In genomic region chr19:29024391-29024947, GRCm38 (mm10) we compare ENCODE assay signal across 8 mouse cellular contexts. TPM values are rescaled to one million over a fixed set of nuclear protein-coding genes. Genes with fewer than 3 reads are reported as not detected.
DNase-seq lines count a peak whose midpoint lies in the region; TF ChIP-seq lines count a peak whose summit lies in the region.
"Had no signal": no experiment of that assay in that cellular context is flagged by ENCODE, and none has a peak within 500 bp of the region (broad histone marks: within the 10 kb centered on the region; RNA-seq: fewer than 3 reads in every experiment).

No protein-coding gene starts in this region.

- peaks cover 3 to 57% of the 10 kb centered on the region in 2 experiments; a peak in 2 of 4 replicates for H3K4me1 ChIP-seq in CH12.LX (ENCODE audit: control insufficient read depth in 1 of 2, insufficient read depth in 2 of 2)
- H3K4me1 ChIP-seq in heart, embryonic 10.5 days, result peaks cover 9% of the 10 kb centered on the region

- no peak for TF ChIP-seq RAD21 in CH12.LX (IDR thresholded peaks at IDR 0.05; ENCODE audit: low read depth, low read length)

- H3K36me3 ChIP-seq in CH12.LX (replicated peaks in 1 of 2; ENCODE audit: control insufficient read depth in 1 of 2, insufficient read depth in 1 of 2, low read length in 1 of 2), result peaks cover 44 to 86% of the 10 kb centered on the region in 2 experiments
- H3K36me3 ChIP-seq in heart, embryonic 10.5 days, result peaks cover 69% of the 10 kb centered on the region

- H3K9ac ChIP-seq in CH12.LX (ENCODE audit: insufficient read depth, low read depth), result no peak overlapping the region

- H3K9me3 ChIP-seq in CH12.LX (replicated peaks; ENCODE audit: low read length), result no peaks in the 10 kb centered on the region
- H3K9me3 ChIP-seq in heart, embryonic 10.5 days, result no peaks in the 10 kb centered on the region

- TF ChIP-seq POLR2A in CH12.LX (IDR thresholded peaks at IDR 0.05; ENCODE audit: low read depth, low read length), result no peak

- no peak overlapping the region for H3K4me2 ChIP-seq in CH12.LX (ENCODE audit: insufficient read depth, low read depth, poor library complexity, severe bottlenecking)

- TF ChIP-seq CTCF in CH12.LX (conservative IDR thresholded peaks at IDR 0.05 in 1 of 2, IDR thresholded peaks at IDR 0.05 in 1 of 2; ENCODE audit: low read depth in 2 of 2, low read length in 2 of 2), result no peak

- H3K4me3 ChIP-seq in CH12.LX (replicated peaks in 1 of 3; ENCODE audit: low read depth in 2 of 3, low read length in 2 of 3, poor library complexity in 1 of 3), result no peak overlapping the region
- no peak overlapping the region for H3K4me3 ChIP-seq in heart, embryonic 10.5 days

- 66% methylated on average over 11 of the region's 11 CpGs for WGBS in heart, embryonic 10.5 days

- dilution Hi-C loops in CH12.LX (cut with MboI; ENCODE audit: extremely low pct_ligation_motif_present, extremely low pct_unique_long_range_greater_than_20kb, low sequenced_read_pairs), result no loop called here

- no peaks in the 10 kb centered on the region for H3K79me2 ChIP-seq in CH12.LX (replicated peaks; ENCODE audit: control insufficient read depth, extremely low read depth, insufficient read depth, poor library complexity, severe bottlenecking)

- in situ Hi-C loops in CH12.LX (cut with MboI; ENCODE audit: low pct_ligation_motif_present, low pct_unique_long_range_greater_than_20kb, low sequenced_read_pairs), result no loop called here

- peak overlapping the region; percentile 56 for H3K27ac ChIP-seq in CH12.LX (ENCODE audit: insufficient read depth, low read depth)
- 0 out of 2 replicates have a peak overlapping the region, but pooled peaks have one; percentile 10 for H3K27ac ChIP-seq in heart, embryonic 10.5 days

- DNase-seq in CH12.LX (ENCODE audit: extremely low read depth), result peak; percentile 55
- DNase-seq in NIH3T3 (ENCODE audit: low read depth), result peak; percentile 21
- no peak for DNase-seq in heart, embryonic 10.5 days (ENCODE audit: low spot score)
- DNase-seq in left cerebral cortex, adult 8-10 months (ENCODE audit: low spot score in 2 of 2), result peak; percentile 39 to 55
- peak; percentile 49 for DNase-seq in right cerebral cortex, postnatal 14 days
- DNase-seq in spleen, postnatal 4 days (ENCODE audit: low spot score in 2 of 2), result no peak
- no peak for DNase-seq in thymus, postnatal 0 days (ENCODE audit: low spot score)

- TF ChIP-seq EP300 in CH12.LX (IDR thresholded peaks at IDR 0.05; ENCODE audit: low read length), result no peak

- H3K27me3 ChIP-seq in CH12.LX (replicated peaks), result no peaks in the 10 kb centered on the region
- no peaks in the 10 kb centered on the region for H3K27me3 ChIP-seq in heart, embryonic 10.5 days (ENCODE audit: insufficient read depth, poor library complexity, severe bottlenecking)

TF ChIP-seq in CH12.LX, 34 proteins besides CTCF, POLR2A, EP300 and RAD21:
- no peak for TF ChIP-seq IRF4 (IDR thresholded peaks at IDR 0.05; ENCODE audit: low read depth, low read length)
- no peak for TF ChIP-seq ZMIZ1 (IDR thresholded peaks at IDR 0.05; ENCODE audit: low read depth, low read length)
- no peak for TF ChIP-seq ZC3H11A (IDR thresholded peaks at IDR 0.05; ENCODE audit: low read depth, low read length)
- no peak for TF ChIP-seq JUN (IDR thresholded peaks at IDR 0.05; ENCODE audit: insufficient read depth, low read depth, low read length)
- TF ChIP-seq TBP (conservative IDR thresholded peaks at IDR 0.05; ENCODE audit: low read depth, low read length), result no peak
- no peak for TF ChIP-seq MAX (IDR thresholded peaks at IDR 0.05; ENCODE audit: low read length)
- TF ChIP-seq UBTF (IDR thresholded peaks at IDR 0.05; ENCODE audit: low read depth, low read length), result no peak
- no peak for TF ChIP-seq MAFK (IDR thresholded peaks at IDR 0.05; ENCODE audit: insufficient replicate concordance, low read length)
- TF ChIP-seq NRF1 (IDR thresholded peaks at IDR 0.05; ENCODE audit: low read depth, low read length), result no peak
- no peak for TF ChIP-seq SIN3A (IDR thresholded peaks at IDR 0.05; ENCODE audit: low read length)
- TF ChIP-seq TCF12 (IDR thresholded peaks at IDR 0.05; ENCODE audit: low read depth, low read length), result no peak; the same call in 1 of the 2 replicates
- no peak for TF ChIP-seq USF1 (IDR thresholded peaks at IDR 0.05; ENCODE audit: low read depth, low read length)
- TF ChIP-seq NELFE (IDR thresholded peaks at IDR 0.05; ENCODE audit: low read depth, low read length), result no peak
- TF ChIP-seq ELF1 (IDR thresholded peaks at IDR 0.05; ENCODE audit: low read depth, low read length), result no peak

RNA-seq across cellular contexts. Expression of gene Ak3, which starts 23.3 kb away (rescaled TPM):
- total RNA-seq in CH12.LX (2012; rRNA removed) (21.3 TPM in 2 replicates), CH12.LX (2014; rRNA removed) (33.9 and 36.0 TPM in 2 replicates)
- 36.5 and 38.8 TPM in 2 replicates for polyA plus RNA-seq in CH12.LX (2012; ENCODE audit: insufficient read length, low read depth)
- polyA plus RNA-seq in heart, embryonic 10.5 days (2016; fragmentation: Nextera tagmentation; extraction: Ambion mirVana), result 77.8 TPM in 2 replicates
- 10 to 100 TPM; 51.7 to 57.6 (median 54.8) TPM for total RNA-seq in left cerebral cortex, adult 8-10 months (2022)
- 56.1 and 59.4 TPM in 2 replicates for polyA plus RNA-seq in thymus, postnatal 0 days (2015; fragmentation: Nextera tagmentation; extraction: Ambion mirVana)

RNA-seq across cellular contexts. Expression of gene Cdc37l1, which starts 34.3 kb away (rescaled TPM):
- 14.0 and 15.6 TPM in 2 replicates for total RNA-seq in CH12.LX (2012; rRNA removed)
- 22.9 and 28.1 TPM in 2 replicates for total RNA-seq in CH12.LX (2014; rRNA removed)
- polyA plus RNA-seq in CH12.LX (2012; ENCODE audit: insufficient read length, low read depth), result 26.5 and 26.8 TPM in 2 replicates
- polyA plus RNA-seq in heart, embryonic 10.5 days (2016; fragmentation: Nextera tagmentation; extraction: Ambion mirVana), result 32.0 and 34.6 TPM in 2 replicates
- total RNA-seq in left cerebral cortex, adult 8-10 months (2022), result 100 to 1,000 TPM; 102 to 105 (median 104) TPM
- 27.2 and 32.2 TPM in 2 replicates for polyA plus RNA-seq in thymus, postnatal 0 days (2015; fragmentation: Nextera tagmentation; extraction: Ambion mirVana)

RNA-seq across cellular contexts. Expression of gene 4430402I18Rik, which starts 56.9 kb away (rescaled TPM):
- total RNA-seq in CH12.LX (2012; rRNA removed), result 0.04 and 0.51 TPM in 2 replicates
- 0.15 and 1.2 TPM in 2 replicates for total RNA-seq in CH12.LX (2014; rRNA removed)
- 0.14 and 0.26 TPM in 2 replicates for polyA plus RNA-seq in CH12.LX (2012; ENCODE audit: insufficient read length, low read depth)
- polyA plus RNA-seq in heart, embryonic 10.5 days (2016; fragmentation: Nextera tagmentation; extraction: Ambion mirVana), result 2.1 and 5.7 TPM in 2 replicates
- total RNA-seq in left cerebral cortex, adult 8-10 months (2022), result 1 to 10 TPM; 5.0 to 7.8 (median 7.2) TPM
- polyA plus RNA-seq in thymus, postnatal 0 days (2015; fragmentation: Nextera tagmentation; extraction: Ambion mirVana), result 0.42 and 0.83 TPM in 2 replicates
- total RNA-seq: hematopoietic stem cell, adult 5-6 weeks had no signal

Comparison
In these comparisons a context has a peak if more than half of its experiments do, and no peak if none do; other contexts are left out.
1. DNase-seq: peak in CH12.LX (single experiment), NIH3T3 (single experiment), left cerebral cortex, adult 8-10 months (2 of 2) and right cerebral cortex, postnatal 14 days (single experiment); none in heart, embryonic 10.5 days (single experiment), spleen, postnatal 4 days (0 of 2) and thymus, postnatal 0 days (single experiment).